Mouse (Mus musculus): ENCODE measurements at regions not wholly inside any gene's neighbourhood (a gene's known extent, or its start where the extent isn't known, plus 50 kb on each side); places are given as distances from the start of the nearest gene placed in this dataset.
"Not testable (repeated sequence)": the region's sequence is repeated elsewhere in the genome, so short reads cannot be mapped to it uniquely, and the experiment has no call there.

DNA sequence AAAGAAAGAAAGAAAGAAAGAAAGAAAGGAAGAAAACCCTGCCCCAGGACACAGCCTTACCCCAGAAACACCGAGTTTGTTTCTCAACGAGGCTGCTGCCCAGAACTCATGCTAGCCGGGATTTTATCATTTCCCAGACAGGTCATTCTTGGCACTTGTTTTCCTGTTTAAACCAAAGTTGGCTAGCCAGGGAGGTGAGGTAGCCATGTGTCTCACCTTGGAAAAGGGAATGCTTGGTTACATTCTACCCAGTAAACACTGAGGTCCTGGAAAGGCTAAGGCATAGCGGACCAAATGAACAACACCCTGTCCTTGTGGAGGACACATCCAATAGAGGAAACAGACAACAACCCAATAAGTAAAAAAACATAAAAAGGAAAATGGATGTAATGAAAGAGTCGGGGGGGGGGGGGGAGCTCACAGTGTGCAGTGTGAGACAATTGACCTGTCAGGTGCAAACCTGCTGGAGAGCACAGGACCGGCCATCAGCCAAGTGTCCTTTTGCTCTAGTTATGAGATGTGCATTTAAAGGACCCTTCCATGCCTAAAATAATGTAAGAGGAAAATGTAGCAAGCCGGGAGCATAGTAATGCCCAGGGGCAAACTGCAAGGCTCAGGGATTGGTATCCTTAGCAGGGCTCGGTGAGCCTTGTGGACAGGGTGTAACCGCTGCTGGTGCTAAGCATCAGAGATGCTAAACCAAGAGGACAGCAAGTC is 78.2 kb upstream of the Fzd7 start:
- DNase-seq (ENCODE audit: inconsistent ontology term): no peak

- DNase-seq (ENCODE audit: inconsistent ontology term): no peak
Measured at GRCm38 (mm10) chr1:59405370-59405769, 76.9 kb upstream of the Fzd7 start.

DNA sequence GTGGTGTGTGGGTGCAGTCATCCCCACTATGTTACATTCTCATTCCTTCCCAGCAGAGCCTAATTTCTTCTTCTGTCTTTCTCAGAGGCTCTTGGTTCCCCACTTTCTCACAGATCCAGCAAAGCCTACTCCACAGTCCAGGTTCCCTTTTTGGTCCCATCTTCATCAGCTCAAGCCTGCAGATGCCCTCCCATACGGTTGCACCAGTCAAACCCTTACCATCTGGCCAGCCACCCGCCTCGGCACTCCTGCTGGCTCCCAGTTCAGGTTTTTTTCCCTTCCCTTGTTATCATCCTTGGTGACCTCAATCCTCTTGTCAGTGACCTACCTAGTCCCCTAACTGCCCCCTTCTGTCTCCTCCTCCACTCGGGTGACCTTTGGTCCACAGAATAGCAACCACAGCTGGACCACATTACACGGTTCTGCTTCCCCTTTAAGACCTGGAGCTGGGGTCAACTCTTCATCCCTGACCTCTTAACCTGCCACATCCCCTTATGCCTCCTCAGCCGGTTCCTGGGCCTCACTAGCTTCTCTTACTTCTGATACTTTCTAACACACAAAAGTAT is 75.4 kb upstream of the Fzd7 start:
- DNase-seq (ENCODE audit: inconsistent ontology term): no peak

DNA sequence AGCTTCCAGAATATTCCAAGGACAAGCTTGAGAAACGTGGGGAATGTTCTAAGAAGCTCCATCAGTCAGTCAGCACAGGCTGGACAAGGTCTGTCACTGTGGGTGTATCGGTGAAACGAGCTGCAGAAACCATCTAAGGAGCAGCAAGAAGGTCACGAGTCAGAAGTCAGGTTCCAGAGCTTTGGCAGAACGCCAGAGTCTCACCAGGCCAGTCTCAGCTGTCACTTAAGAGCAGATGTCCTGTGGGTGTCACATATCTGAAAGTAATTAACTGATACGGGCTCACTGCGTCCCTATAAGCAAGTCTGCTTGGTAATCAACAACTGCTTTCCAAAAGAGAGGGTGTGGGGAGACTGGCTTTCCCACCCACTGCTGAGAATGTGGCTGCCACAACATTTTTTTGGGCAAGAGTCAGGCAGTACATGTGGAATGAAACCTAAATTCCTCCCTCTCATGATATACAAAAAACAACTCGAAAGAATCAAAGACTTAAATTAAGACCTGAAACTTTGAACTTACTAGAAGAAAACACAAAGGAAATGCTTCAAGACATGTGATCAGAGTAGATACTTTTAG is 72.6 kb upstream of the Fzd7 start:
- DNase-seq (ENCODE audit: inconsistent ontology term): peak; percentile 58

GRCm38 (mm10) chr1:59413264-59413663 is 69.0 kb upstream of the Fzd7 start:
- no peak for DNase-seq (ENCODE audit: inconsistent ontology term)

GRCm38 (mm10) chr1:59414401-59415210 is 67.6 kb upstream of the Fzd7 start:
- no peak for DNase-seq (ENCODE audit: inconsistent ontology term)

DNA sequence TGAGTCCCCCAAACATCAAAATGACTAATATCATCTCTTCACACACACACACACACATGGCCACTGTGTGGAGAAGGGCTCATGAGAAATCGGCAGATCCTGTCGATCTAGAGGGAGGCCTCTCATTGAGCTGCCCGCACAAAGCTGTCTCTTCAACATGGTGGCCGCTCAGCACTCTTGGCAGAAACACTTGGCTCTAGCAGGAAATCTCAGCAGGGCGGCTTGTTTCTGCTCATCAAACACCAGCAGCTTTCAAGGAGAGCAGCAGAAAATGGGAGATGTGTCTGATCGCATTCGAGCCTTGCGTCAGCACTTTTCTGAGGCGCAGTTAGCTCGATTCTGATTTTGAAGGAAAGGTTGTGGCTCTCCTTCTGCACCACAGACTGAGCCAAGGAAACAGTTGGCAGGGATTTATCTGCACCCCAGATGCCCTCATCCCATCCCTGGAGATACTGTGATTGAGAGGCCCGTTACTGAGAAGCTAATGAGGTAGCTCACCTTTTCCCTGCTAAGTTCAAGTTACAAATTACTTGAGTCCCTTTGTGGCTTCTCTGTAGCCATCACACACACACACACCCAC is 66.4 kb upstream of the Fzd7 start:
- peak; percentile 58 for DNase-seq (ENCODE audit: inconsistent ontology term)

- DNase-seq (ENCODE audit: inconsistent ontology term): no peak
Measured at GRCm38 (mm10) chr1:59417317-59417716, 64.9 kb upstream of the Fzd7 start.

GRCm38 (mm10) chr1:59417962-59418361 is 64.3 kb upstream of the Fzd7 start:
- DNase-seq (ENCODE audit: inconsistent ontology term): no peak

DNA sequence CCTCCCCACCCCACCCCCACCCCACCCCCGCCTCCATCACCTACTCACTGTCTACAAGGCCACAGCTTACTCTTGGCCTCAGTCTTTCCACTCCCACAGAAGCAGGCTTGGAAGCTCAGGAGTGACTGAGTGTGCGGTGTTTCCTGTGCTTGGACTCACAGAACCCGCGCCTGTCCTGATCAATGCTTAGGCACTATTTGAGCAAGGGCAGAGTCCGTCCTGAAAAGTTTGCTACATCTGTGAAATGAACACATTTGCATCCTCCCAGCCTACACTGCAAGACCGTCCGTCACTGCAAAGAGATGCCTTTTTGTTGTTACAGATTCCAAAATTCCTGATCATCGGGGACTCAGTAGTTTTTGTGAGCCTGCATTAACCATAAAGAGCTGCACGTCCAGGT is 63.5 kb upstream of the Fzd7 start:
- DNase-seq (ENCODE audit: inconsistent ontology term): no peak

GRCm38 (mm10) chr1:59422981-59423941 is 59.0 kb upstream of the Fzd7 start:
- DNase-seq (ENCODE audit: inconsistent ontology term): no peak

GRCm38 (mm10) chr1:59425771-59426170 is 56.5 kb upstream of the Fzd7 start:
- not testable (repeated sequence) for DNase-seq (ENCODE audit: inconsistent ontology term)

DNA sequence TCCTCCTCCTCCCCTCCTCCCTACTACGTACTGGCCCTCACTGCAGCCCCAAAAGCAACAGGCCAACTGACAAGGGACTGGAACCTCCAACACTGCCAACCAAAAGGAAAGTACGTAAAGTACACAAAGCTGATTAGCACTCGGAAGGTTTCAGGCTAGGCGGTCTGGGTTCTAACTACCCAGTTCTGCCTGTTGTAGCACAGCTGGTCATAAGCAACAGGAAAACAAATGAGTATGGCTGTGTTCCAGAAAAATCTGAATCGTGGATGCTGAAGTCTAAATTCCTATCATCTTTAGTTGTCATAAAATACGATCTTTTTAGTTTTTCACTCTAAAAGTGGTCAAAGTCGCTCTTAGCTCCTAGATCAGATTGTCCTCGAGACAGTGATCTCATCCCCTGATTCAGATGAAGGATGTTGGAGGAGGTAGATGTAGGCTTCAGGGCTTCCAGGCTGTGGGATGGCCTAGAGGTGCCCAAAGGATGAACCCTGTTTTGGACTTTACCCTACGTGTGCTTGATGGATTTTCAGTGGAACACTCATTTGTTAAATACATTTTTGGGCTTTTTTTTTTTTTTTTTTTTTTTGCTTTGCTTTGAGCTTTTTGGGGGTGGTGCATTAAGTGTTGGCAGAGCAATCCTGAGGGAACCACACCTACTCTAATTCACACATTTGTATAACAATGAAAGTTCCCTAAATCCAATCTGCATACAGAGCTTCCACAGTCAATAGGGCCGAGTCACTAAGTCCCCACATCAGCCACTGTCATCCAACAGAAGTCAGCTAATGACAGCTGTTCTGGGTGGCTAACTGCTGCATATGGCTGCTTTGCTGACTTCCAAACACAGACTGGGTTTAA is 55.6 kb upstream of the Fzd7 start:
- no peak for DNase-seq (ENCODE audit: inconsistent ontology term)

DNA sequence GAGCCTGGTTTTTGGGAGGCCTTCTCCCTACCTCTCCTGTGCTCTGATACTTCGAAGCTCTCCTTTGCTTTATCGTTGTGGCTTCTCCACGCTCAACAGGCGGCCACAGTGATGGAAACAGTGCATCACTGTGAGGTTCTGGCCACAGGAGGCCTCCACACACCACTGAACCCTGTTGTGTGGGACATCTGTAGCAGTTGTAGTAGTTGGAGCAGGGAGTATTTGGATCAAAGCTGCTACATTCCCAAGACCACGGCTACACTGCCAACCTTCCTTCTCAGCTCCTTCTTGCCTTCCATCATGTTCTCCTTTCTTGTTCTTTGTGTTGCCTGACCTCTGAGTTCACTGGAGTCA is 55.0 kb upstream of the Fzd7 start:
- DNase-seq (ENCODE audit: inconsistent ontology term): no peak

GRCm38 (mm10) chr1:59429289-59429688 is 52.9 kb upstream of the Fzd7 start:
- DNase-seq (ENCODE audit: inconsistent ontology term): no peak

DNA sequence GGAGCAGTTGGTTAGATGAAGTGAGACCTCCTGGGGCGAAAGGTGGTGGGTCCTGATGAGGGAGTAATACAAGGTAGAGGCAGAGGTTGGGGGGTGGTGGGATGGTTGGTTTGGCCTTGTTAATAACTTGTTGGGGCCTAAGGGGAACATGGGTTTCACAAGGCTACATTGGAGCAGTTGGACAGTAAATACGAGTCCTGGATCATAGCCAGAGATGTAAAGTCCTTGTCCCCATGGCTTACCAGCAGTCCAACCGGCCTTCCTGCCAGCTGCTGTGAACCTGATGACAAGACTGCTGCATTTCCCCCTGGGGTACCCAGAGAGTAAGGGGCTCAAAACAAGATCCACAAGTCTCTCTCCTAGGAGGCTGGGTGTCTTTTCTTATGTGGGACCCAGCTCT is 52.0 kb upstream of the Fzd7 start:
- DNase-seq (ENCODE audit: inconsistent ontology term): no peak

DNA sequence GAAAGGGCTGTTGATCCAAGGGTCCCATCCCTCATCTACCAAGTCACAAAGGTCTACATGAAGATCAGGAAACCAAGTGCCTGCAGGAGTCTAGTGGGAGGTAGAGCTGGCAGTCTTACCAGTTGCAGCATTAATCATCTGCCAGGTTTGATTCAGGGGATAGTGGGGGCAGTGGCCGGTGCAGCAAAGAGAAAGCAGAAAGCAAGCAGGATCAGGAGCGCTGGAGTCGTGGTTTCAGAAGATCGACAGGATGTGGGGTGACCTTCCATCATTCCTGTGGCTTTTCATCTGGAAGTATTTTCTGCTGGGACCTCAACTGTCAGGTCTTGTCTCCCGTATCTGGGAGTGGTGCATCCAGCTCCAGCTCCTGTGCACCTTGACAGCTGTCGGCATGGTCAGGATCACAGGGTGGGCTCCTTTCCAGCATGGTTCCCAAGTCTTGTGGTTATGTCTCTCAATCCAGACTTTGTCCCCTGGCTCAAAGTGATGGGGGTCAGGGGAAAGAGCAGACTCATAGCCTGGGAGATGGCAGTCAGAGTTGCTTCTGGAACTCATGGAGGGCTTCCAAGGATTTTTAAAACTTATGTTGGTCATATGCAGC is 51.2 kb upstream of the Fzd7 start:
- no peak for DNase-seq (ENCODE audit: inconsistent ontology term)

All from Muller cell, postnatal 12 days (primary cell).